Mouse (Mus musculus) layer of hippocampus, postnatal 25 days (tissue): Measurements from ENCODE around the gene Ccdc60. TPM values are rescaled to one million over a fixed set of nuclear protein-coding genes. Genes with fewer than 3 reads are reported as not detected.
A peak's percentile ranks its signal among the peaks of the same experiment; 100 is the strongest.
"Not testable (repeated sequence)": the region's sequence is repeated elsewhere in the genome, so short reads cannot be mapped to it uniquely, and the experiment has no call there.

ENCODE experiments used
- DNase-seq, 2 experiments: peaks; one replicate each; pipeline ENCODE4 v3.0.0; 2022; ENCODE audit warnings: mixed read lengths in 2 of 2, low spot score in 1 of 2; ENCODE audit errors: extremely low spot score in 1 of 2
- total RNA-seq, 2 experiments: library from RNA; stranded (reverse); gene quantifications; 2 replicates each; pipeline ENCODE4 v1.2.3; 2021

Ccdc60 gene
- under 1 TPM; 0.23 to 0.25 TPM for total RNA-seq

- no peak for DNase-seq
Observed at GRCm38 (mm10) chr5:116288849-116289570, at the start of gene Ccdc60. Gene Ccdc60, minus strand, starts transcription at chr5:116288985.

DNA sequence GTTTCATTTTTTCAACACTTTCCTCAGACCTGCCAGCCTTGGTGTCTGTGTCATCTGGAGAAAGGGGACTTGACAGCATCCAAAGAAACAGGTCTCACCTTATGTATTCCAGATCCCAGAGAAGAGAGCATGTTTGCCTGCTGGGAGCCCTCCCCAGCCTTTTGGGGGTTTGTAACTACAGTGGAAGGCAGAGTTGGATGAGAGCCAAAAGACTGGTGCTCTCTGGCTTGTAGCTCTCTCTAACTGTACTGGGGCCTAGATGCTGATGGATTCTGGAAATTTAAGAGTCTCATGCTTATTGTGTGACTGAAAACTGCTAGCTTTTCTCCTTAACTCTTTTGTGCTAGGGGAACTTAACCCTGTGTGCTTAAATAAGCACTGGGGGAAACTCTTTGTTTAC, 47.4 kb upstream of the Ccdc60 start:
- no peak for DNase-seq

- no peak for DNase-seq
Observed at GRCm38 (mm10) chr5:116328911-116329310, 40.1 kb upstream of the Ccdc60 start.

- no peak for DNase-seq
Observed at GRCm38 (mm10) chr5:116323401-116323800, 34.6 kb upstream of the Ccdc60 start.

DNA sequence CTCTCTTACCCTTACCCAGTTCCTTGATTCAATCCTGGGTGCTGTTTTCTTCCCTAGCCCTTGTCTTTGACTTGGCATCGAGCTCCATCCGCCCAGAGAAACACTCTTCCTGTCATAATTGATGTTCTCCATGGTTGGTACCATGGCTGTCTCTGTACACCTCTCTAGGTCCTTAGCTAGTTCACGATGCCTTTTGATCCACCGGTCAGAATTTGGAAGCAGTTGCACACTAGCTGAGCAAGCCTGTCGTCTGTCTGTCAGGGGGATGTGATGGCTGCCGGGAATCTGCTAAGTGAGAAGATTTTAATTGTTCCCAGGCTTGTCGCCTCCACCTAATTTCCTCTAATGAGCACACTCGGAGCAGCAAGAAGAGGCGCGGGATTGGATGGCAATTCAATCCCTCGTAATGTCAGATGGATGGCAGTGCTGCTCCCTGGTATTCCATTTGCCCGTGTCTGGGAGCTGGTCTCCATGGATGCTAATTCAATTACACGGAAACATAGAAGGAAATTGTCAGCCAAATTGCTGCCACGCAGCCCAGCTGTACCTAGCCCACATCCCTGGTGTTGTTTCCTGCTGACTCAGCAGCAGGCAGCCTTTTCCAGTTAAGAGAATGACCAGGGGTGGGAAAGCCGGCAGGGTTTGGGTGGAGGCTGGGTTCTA, 33.7 kb upstream of the Ccdc60 start:
- peak; percentile 17 to 28 for DNase-seq

GRCm38 (mm10) chr5:116313711-116314110, 24.9 kb upstream of the Ccdc60 start:
- no peak for DNase-seq

GRCm38 (mm10) chr5:116312111-116312737, 23.4 kb upstream of the Ccdc60 start:
- no peak for DNase-seq

- DNase-seq, result no peak
Observed at GRCm38 (mm10) chr5:116311636-116312035, 22.9 kb upstream of the Ccdc60 start.

- no peak for DNase-seq
Observed at GRCm38 (mm10) chr5:116309383-116309801, 20.6 kb upstream of the Ccdc60 start.

DNA sequence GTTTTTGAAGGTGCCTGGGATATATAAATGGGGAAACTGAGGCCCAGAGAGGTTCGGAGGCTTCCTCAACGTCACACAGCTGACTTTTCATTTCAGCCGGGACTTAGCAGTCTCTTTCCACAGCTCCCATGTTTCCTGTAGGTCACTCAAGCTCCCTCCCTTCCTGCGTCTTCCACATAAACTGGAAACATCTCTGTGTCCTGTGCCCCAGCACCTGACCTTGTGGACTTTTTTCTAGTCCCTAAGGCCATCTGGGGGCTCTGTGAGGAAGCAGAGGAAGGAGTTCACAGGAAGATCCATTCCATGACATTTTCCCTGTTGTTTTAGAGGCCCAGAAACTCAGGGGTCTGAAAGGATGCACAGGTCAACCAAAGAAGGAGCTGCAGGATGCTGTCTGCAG, 16.8 kb upstream of the Ccdc60 start:
- no peak for DNase-seq

GRCm38 (mm10) chr5:116305146-116305545, 16.4 kb upstream of the Ccdc60 start:
- DNase-seq, result not testable (repeated sequence)

- no peak for DNase-seq
Observed at GRCm38 (mm10) chr5:116300984-116301383, 12.2 kb upstream of the Ccdc60 start.

DNA sequence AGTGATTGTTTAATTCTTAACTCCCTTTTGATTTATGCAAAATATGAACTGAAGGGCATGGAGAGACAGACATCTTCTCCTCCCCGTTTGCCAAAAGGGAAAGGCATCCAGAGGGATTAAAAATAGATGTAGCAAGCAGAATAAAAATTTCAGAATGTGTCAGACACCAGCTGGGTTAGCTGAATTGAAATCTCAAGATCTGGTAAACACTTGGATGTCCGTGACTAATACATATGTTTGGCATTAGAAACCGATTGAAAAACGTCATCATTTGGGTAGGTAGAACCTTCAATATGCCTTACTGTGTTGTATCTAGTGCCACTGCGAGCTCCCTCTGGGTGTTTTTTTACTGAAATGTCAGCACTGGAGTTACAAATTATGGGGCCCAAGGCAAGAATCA, 4.7 kb upstream of the Ccdc60 start:
- no peak for DNase-seq

DNA sequence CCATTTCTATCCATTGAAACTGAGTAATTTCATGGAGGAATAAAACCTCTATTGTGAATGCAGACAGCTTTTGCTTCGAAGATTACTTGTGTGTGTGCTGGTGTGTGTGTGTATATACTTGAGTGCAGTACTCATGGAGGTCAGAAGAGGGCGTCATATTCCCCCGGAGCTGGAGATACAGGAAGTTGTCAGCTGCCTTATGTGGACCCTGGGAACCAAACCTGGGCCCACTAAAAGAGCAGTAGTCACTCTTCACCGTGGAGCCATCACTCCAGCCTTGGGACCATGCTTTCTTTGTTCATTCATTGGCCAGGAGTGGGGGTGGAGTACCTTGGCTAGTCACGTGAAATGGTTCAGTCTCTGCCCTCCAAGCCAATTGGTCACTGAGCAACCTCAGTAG, 1.8 kb upstream of the Ccdc60 start:
- DNase-seq, result no peak

DNA sequence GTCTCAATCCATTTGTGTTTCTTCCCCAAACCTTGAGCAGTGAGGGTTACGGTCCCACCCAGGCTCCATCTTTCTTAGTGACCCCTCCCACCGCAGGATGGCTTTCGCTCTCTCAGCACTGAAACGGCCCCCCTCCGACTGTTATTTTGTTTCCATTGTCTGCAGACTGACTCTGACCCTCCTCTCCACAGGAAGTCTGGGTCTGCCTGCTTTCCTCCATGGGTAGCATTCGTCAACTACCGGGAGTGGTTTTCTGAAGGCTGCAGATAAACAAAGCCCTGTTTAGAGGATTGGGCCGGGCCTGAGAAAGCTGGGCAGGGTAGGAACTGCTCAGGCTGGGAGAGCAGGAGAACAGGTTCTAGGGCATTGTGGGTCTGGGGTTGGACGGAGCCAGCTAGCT, 1.1 kb upstream of the Ccdc60 start:
- DNase-seq, result no peak

GRCm38 (mm10) chr5:116288183-116288582, 602 bp downstream of the Ccdc60 start:
- DNase-seq, result no peak

DNA sequence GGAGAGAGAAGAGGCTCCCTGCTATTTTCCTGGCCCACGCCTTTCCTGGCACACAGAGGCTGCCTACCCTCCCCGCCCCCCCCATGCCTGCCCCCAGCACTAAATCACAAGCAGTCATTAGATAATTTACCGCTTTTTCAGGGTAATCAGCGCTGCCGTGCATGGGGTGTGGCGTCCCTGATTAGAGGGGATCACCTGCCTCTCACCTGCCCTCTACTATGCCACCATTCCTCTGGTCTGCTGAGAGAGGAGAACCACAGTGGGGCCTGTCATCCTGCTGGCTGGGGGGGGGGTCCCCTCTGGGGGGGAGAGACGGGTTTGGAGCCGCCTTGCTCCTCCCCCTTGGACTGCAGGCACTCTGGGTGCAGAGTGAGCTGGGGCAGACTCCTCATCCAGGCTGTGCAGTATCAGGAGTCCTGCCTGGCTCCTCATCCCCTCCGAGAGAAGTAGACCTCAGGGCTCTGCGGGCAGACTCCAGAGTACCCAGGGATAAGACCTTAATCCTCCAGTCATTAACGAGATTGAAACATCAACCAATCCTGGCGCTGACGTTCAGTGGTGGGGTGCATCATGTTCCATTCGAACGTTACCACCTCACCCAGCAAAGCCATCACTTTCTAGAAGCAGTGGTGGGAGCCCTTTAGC, 3.1 kb downstream of the Ccdc60 start:
- DNase-seq, result no peak

DNA sequence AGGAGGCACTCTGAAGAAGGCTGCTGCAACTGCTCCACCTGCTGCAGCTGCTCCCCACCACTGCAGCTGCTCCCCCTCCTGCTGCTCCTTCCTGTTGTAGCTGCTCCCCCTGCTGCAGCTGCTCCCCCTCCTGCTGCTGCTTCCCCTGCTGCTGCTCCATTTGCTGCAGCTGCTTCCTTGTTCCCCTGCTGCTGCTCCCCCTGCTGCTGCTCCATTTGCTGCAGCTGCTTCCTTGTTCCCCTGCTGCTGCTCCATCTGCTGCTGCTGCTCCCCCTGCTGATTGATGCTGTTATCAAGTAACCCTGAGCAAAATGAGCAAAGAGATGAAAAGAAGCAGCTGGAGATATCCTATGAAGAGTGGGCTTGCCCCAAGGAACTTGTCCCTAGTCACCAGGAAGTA, 8.3 kb downstream of the Ccdc60 start:
- DNase-seq, result no peak

DNA sequence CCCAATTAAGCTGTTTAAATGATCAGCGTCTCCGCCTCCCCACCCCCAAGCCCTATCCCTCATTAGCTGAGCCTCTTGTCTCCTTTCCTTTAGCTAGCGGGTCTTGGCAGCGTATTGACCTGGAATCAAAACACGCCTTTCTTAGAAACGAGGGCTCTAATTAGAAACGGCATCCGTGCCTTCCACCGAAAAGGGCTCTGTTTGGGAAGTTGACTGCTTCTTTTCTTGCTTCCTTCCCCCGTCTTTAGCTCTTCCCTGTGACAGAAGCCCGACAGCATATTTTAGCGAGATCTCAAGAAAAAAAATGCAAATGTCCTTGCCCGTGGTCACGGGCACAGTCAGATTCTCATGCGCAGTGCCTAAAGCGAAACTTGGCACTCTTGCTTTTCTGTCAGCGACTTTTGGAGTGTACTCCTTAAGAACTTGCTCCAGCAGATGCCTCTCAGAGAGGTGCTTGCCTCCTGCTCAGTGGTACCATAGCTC, 10.3 kb downstream of the Ccdc60 start:
- no peak for DNase-seq

DNA sequence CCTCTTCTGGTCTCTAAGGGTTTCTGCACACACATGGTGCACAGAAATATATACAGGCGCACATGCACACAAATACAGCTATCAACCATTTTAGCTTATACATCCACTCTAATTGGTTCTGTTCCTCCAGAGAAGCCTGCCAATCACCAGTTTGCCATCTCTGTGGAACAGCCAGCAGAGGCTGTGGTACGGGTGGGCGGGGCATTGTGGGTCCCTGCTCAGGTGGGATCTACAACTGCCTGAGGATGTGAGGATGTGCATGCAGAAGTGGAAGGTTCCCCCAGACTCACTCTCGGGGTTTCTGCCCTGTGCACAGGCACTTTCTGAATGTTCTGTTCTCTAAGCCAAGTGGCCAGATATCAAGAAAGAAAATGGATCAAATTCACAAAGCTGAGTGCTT, 10.8 kb downstream of the Ccdc60 start:
- no peak for DNase-seq

DNA sequence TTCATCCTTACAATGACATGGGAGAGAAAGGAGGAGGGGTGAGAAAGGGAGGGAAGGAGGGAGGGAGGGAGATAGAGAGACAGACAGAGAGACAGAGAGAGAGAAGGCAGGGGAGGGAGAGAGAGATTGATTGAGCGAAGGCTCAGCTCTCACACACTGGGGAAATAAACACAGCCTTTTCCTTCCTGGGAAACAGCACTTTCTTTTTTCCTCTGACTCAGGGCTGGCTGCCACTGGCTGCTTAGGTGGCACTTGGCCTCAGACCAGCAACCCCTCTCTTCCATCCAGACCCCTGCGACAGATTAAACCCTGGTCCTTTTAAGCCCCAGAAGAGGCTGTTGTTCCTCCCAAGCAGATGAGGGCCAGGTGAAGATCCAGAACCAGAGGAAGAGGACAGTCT, 14.0 kb downstream of the Ccdc60 start:
- no peak for DNase-seq
